Mouse (Mus musculus): ENCODE measurements around the gene Hs2st1. TPM values are rescaled to one million over a fixed set of nuclear protein-coding genes. Genes with fewer than 3 reads are reported as not detected.
"Not testable (repeated sequence)": the region's sequence is repeated elsewhere in the genome, so short reads cannot be mapped to it uniquely, and the experiment has no call there.

Gene Hs2st1
- polyA plus RNA-seq, 1 experiment from 2014 or later = 14.4 TPM

DNA sequence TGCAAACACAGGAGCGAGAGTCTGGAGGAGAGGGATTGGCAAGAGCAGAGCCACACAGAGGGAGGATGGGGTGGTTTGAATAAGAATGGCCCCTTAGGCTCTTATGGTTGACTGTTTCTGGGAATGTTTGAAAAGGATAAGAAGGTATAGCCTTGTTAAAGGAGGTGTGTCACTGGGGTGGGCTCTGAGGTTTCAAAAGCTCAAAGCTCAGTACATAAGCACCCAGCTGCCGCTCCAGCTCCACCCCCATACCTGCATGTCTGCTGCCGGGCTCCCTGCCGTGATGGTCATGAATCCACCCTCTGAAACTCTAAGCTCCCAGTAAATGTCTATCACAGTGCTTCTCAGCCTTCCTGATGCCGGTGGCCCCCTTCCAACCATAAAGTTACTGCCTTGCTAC is 40.8 kb upstream of the Hs2st1 start:
- ATAC-seq (ENCODE audit: low read depth) (no peak; the same call in 1 of the 2 replicates), DNase-seq (ENCODE audit: low spot score) (no peak)
- no peak overlapping the region for H3K9ac ChIP-seq (ENCODE audit: low read depth, low read length)
- no peaks in the 10 kb centered on the region for H3K36me3 ChIP-seq (ENCODE audit: control insufficient read depth, insufficient read depth, low read length)
- WGBS = 34% methylated on average over 5 of the region's 5 CpGs
- H3K4me3 ChIP-seq (ENCODE audit: low read depth, low read length) = no peak overlapping the region
- peak overlapping the region; percentile 76 for H3K27ac ChIP-seq (replicated peaks; ENCODE audit: low read depth, low read length)
- H3K9me3 ChIP-seq (ENCODE audit: control insufficient read depth, low read length) = no peaks in the 10 kb centered on the region
- H3K27me3 ChIP-seq (replicated peaks; ENCODE audit: control insufficient read depth, insufficient read depth, low read length) = no peaks in the 10 kb centered on the region
- no peak overlapping the region for H3K4me2 ChIP-seq (ENCODE audit: low read depth, low read length)
- peaks cover 14% of the 10 kb centered on the region for H3K4me1 ChIP-seq (ENCODE audit: control insufficient read depth, insufficient read depth, low read length)

GRCm38 (mm10) chr3:144608090-144608489 is 38.1 kb upstream of the Hs2st1 start:
- Histone ChIP-seq H3K36me3 (ENCODE audit: control insufficient read depth, insufficient read depth, low read length) (no peaks in the 10 kb centered on the region), H3K9ac (ENCODE audit: low read depth, low read length) (no peak overlapping the region), H3K4me3 (ENCODE audit: low read depth, low read length) (no peak overlapping the region), H3K27me3 (replicated peaks; ENCODE audit: control insufficient read depth, insufficient read depth, low read length) (no peaks in the 10 kb centered on the region), H3K4me1 (ENCODE audit: control insufficient read depth, insufficient read depth, low read length) (peaks cover 14% of the 10 kb centered on the region), H3K27ac (replicated peaks; ENCODE audit: low read depth, low read length) (no peak overlapping the region), H3K9me3 (ENCODE audit: control insufficient read depth, low read length) (no peaks in the 10 kb centered on the region), H3K4me2 (ENCODE audit: low read depth, low read length) (no peak overlapping the region)
- WGBS = 93% methylated on average over 5 of the region's 5 CpGs
- DNase-seq (ENCODE audit: low spot score) (no peak), ATAC-seq (ENCODE audit: low read depth) (no peak)

DNA sequence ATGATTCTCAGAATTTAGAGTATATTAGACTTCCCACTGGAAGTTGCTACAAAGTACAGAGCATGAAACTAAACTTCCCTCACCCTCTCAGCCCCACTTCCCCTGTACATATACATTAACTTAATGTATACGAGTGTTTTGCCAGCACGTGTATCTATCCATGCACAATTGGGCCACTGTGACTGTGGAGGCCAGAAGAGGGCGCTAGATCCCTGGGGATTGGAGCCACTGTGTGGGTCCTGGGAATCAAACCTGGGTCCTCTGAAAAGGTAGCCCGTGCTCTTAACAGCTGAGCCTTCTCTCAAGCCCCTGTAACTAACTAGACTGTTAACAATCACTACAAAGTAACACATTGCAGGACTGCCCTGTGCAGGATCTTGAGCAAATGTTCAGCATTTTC is 36.5 kb upstream of the Hs2st1 start:
- no peak overlapping the region for H3K27ac ChIP-seq (replicated peaks; ENCODE audit: low read depth, low read length)
- no peak overlapping the region for H3K4me2 ChIP-seq (ENCODE audit: low read depth, low read length)
- ATAC-seq (ENCODE audit: low read depth) = no peak
- no peak for DNase-seq (ENCODE audit: low spot score)
- H3K36me3 ChIP-seq (ENCODE audit: control insufficient read depth, insufficient read depth, low read length) = no peaks in the 10 kb centered on the region
- no peaks in the 10 kb centered on the region for H3K27me3 ChIP-seq (replicated peaks; ENCODE audit: control insufficient read depth, insufficient read depth, low read length)
- H3K4me1 ChIP-seq (ENCODE audit: control insufficient read depth, insufficient read depth, low read length) = peaks cover 6% of the 10 kb centered on the region; the same call in 1 of the 2 replicates
- 72% methylated on average over 4 of the region's 4 CpGs for WGBS
- no peaks in the 10 kb centered on the region for H3K9me3 ChIP-seq (ENCODE audit: control insufficient read depth, low read length)
- no peak overlapping the region for H3K9ac ChIP-seq (ENCODE audit: low read depth, low read length)
- no peak overlapping the region for H3K4me3 ChIP-seq (ENCODE audit: low read depth, low read length)

DNA sequence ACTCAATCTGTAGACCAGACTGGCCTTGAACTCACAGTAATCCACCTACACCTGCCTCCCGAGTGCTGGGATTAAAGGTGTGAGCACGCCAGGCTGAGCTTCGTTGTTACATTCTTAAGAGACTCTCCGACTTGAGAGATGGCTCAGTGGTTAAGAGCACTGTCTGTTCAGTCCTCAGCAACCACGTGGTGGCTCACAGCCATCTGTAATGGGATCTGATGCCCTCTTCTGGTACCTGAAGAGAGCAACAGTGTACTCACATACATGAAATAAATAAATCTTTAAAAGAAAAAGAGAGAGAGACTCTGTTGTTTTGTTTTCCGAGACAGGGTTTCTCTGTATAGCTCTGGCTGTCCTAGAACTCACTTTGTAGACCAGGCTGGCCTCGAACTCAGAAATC is 35.8 kb upstream of the Hs2st1 start:
- H3K9ac ChIP-seq (ENCODE audit: low read depth, low read length); H3K9me3 ChIP-seq (ENCODE audit: control insufficient read depth, low read length); H3K4me3 ChIP-seq (ENCODE audit: low read depth, low read length); DNase-seq (ENCODE audit: low spot score); H3K27me3 ChIP-seq (replicated peaks; ENCODE audit: control insufficient read depth, insufficient read depth, low read length); H3K4me2 ChIP-seq (ENCODE audit: low read depth, low read length); H3K36me3 ChIP-seq (ENCODE audit: control insufficient read depth, insufficient read depth, low read length); ATAC-seq (ENCODE audit: low read depth); H3K4me1 ChIP-seq (ENCODE audit: control insufficient read depth, insufficient read depth, low read length); H3K27ac ChIP-seq (replicated peaks; ENCODE audit: low read depth, low read length): not testable (repeated sequence)
- 66% methylated on average over 7 of the region's 7 CpGs for WGBS

DNA sequence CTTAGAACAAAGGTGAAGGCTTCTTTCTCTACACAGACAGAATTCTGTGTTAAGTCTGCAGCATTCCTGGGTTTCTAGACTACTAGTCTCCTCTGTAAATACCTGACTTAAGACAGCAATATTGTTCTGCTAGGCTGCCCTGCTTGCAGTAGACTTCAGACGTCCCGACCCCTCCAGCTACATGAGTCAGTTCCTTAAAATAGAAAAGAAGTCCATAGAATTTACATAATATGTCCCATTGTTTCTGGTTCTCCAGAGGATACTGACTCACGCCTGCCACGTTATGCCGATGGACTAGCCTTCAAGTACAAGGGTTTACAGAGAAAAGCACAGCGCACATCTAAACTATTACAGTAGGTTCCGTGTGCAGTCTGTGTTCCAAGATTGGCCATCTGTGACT is 34.2 kb upstream of the Hs2st1 start:
- Histone ChIP-seq H3K4me1 (ENCODE audit: control insufficient read depth, insufficient read depth, low read length) (no peaks in the 10 kb centered on the region), H3K9me3 (ENCODE audit: control insufficient read depth, low read length) (no peaks in the 10 kb centered on the region), H3K27ac (replicated peaks; ENCODE audit: low read depth, low read length) (no peak overlapping the region; the same call in 1 of the 2 replicates), H3K4me2 (ENCODE audit: low read depth, low read length) (no peak overlapping the region), H3K4me3 (ENCODE audit: low read depth, low read length) (no peak overlapping the region), H3K27me3 (replicated peaks; ENCODE audit: control insufficient read depth, insufficient read depth, low read length) (no peaks in the 10 kb centered on the region), H3K9ac (ENCODE audit: low read depth, low read length) (no peak overlapping the region), H3K36me3 (ENCODE audit: control insufficient read depth, insufficient read depth, low read length) (peaks cover 18% of the 10 kb centered on the region)
- ATAC-seq (ENCODE audit: low read depth) = no peak
- peak; percentile 56 for DNase-seq (ENCODE audit: low spot score)
- WGBS = 65% methylated on average over 7 of the region's 7 CpGs

DNA sequence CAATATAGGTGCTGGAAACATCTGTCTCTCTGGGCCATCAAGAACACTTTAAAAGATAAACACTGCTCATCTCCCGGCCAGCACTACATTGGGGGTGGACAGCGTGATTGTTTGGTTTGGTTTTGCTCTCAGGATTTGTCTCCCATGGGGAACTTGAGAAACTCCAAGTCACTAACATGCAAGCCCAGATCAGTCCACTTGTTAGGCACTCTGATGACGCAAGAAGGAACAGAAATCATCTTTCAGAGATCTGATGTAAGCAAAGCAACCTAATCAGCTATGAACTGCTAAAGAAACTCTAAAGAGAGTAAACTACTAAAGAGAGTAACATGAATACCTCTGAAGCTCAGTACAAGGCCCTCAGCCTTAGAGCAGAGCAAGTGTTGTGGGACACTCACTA is 33.6 kb upstream of the Hs2st1 start:
- Histone ChIP-seq H3K4me1 (ENCODE audit: control insufficient read depth, insufficient read depth, low read length) (no peaks in the 10 kb centered on the region), H3K9me3 (ENCODE audit: control insufficient read depth, low read length) (no peaks in the 10 kb centered on the region), H3K27me3 (replicated peaks; ENCODE audit: control insufficient read depth, insufficient read depth, low read length) (no peaks in the 10 kb centered on the region), H3K36me3 (ENCODE audit: control insufficient read depth, insufficient read depth, low read length) (peaks cover 20% of the 10 kb centered on the region), H3K4me2 (ENCODE audit: low read depth, low read length) (no peak overlapping the region), H3K27ac (replicated peaks; ENCODE audit: low read depth, low read length) (no peak overlapping the region; the same call in 1 of the 2 replicates), H3K4me3 (ENCODE audit: low read depth, low read length) (no peak overlapping the region), H3K9ac (ENCODE audit: low read depth, low read length) (no peak overlapping the region)
- no peak for ATAC-seq (ENCODE audit: low read depth)
- no peak for DNase-seq (ENCODE audit: low spot score)
- WGBS = 81% methylated on average over 3 of the region's 3 CpGs

- WGBS = 59% methylated on average over 7 of the region's 7 CpGs
- DNase-seq (ENCODE audit: low spot score) (no peak), ATAC-seq (ENCODE audit: low read depth) (no peak)
- H3K4me2 ChIP-seq (ENCODE audit: low read depth, low read length) = no peak overlapping the region
- no peak overlapping the region for H3K9ac ChIP-seq (ENCODE audit: low read depth, low read length)
- no peaks in the 10 kb centered on the region for H3K4me1 ChIP-seq (ENCODE audit: control insufficient read depth, insufficient read depth, low read length)
- no peak overlapping the region for H3K4me3 ChIP-seq (ENCODE audit: low read depth, low read length)
- H3K27me3 ChIP-seq (replicated peaks; ENCODE audit: control insufficient read depth, insufficient read depth, low read length) = no peaks in the 10 kb centered on the region
- no peak overlapping the region for H3K27ac ChIP-seq (replicated peaks; ENCODE audit: low read depth, low read length)
- H3K36me3 ChIP-seq (ENCODE audit: control insufficient read depth, insufficient read depth, low read length) = peaks cover 26% of the 10 kb centered on the region
- H3K9me3 ChIP-seq (ENCODE audit: control insufficient read depth, low read length) = no peaks in the 10 kb centered on the region
Measured at GRCm38 (mm10) chr3:144602819-144603218, 32.8 kb upstream of the Hs2st1 start.

DNA sequence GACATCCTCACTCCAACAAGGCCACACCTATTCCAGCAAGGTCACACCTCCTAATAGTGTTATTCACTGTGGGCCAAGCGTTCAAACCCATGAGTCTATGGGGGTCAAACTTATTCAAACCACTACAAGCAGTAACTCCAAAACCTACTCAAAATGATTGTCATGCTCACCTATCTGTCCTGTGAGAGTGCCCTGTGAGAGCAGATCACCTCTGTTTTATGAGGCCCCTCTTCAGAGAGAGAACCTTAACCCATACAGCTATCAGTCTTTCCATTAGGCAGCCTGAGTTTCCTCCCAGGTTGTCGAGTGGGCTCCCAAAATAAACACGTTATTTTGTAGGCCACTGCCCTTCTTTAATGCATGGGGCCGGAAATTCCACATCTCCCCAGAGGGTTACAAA is 32.4 kb upstream of the Hs2st1 start:
- DNase-seq (ENCODE audit: low spot score) (no peak), ATAC-seq (ENCODE audit: low read depth) (no peak)
- H3K4me3 ChIP-seq (ENCODE audit: low read depth, low read length) = no peak overlapping the region
- no peak overlapping the region for H3K27ac ChIP-seq (replicated peaks; ENCODE audit: low read depth, low read length)
- H3K9me3 ChIP-seq (ENCODE audit: control insufficient read depth, low read length) = no peaks in the 10 kb centered on the region
- 58% methylated on average over 4 of the region's 4 CpGs for WGBS
- H3K9ac ChIP-seq (ENCODE audit: low read depth, low read length) = no peak overlapping the region
- H3K4me1 ChIP-seq (ENCODE audit: control insufficient read depth, insufficient read depth, low read length) = no peaks in the 10 kb centered on the region
- peaks cover 29% of the 10 kb centered on the region for H3K36me3 ChIP-seq (ENCODE audit: control insufficient read depth, insufficient read depth, low read length)
- H3K4me2 ChIP-seq (ENCODE audit: low read depth, low read length) = no peak overlapping the region
- H3K27me3 ChIP-seq (replicated peaks; ENCODE audit: control insufficient read depth, insufficient read depth, low read length) = no peaks in the 10 kb centered on the region

- no peak overlapping the region for H3K27ac ChIP-seq (replicated peaks; ENCODE audit: low read depth, low read length)
- H3K4me3 ChIP-seq (ENCODE audit: low read depth, low read length) = no peak overlapping the region
- no peaks in the 10 kb centered on the region for H3K4me1 ChIP-seq (ENCODE audit: control insufficient read depth, insufficient read depth, low read length)
- DNase-seq (ENCODE audit: low spot score) = no peak
- no peak for ATAC-seq (ENCODE audit: low read depth)
- 83% methylated on average over 12 of the region's 12 CpGs for WGBS
- H3K4me2 ChIP-seq (ENCODE audit: low read depth, low read length) = no peak overlapping the region
- no peaks in the 10 kb centered on the region for H3K27me3 ChIP-seq (replicated peaks; ENCODE audit: control insufficient read depth, insufficient read depth, low read length)
- H3K9me3 ChIP-seq (ENCODE audit: control insufficient read depth, low read length) = no peaks in the 10 kb centered on the region
- H3K36me3 ChIP-seq (ENCODE audit: control insufficient read depth, insufficient read depth, low read length) = peaks cover 45% of the 10 kb centered on the region
- no peak overlapping the region for H3K9ac ChIP-seq (ENCODE audit: low read depth, low read length)
Measured at GRCm38 (mm10) chr3:144597790-144598467, 27.9 kb upstream of the Hs2st1 start.
